Mouse (Mus musculus) cortical plate, adult 2 months (tissue): ENCODE data around the gene Plp2. TPM values are rescaled to one million over a fixed set of nuclear protein-coding genes. Genes with fewer than 3 reads are reported as not detected.
A peak's percentile ranks its signal among the peaks of the same experiment; 100 is the strongest.
"Not testable (repeated sequence)": the region's sequence is repeated elsewhere in the genome, so short reads cannot be mapped to it uniquely, and the experiment has no call there.

ENCODE experiments used
- H3K27ac ChIP-seq: fragments of 200-500 bp; 2 replicates; pipeline ENCODE4 v1.5.1; 2012; ENCODE audit warnings: low read length, control low read depth, inconsistent platforms; ENCODE audit not compliant: insufficient read depth
- H3K4me1 ChIP-seq: fragments of 200-500 bp; 2 replicates; pipeline ENCODE4 v1.6.1; 2011; ENCODE audit warnings: low read length; ENCODE audit not compliant: control insufficient read depth, insufficient read depth
- H3K4me3 ChIP-seq: fragments of 200-500 bp; 2 replicates; pipeline ENCODE4 v1.5.1; 2011; ENCODE audit warnings: mild to moderate bottlenecking, low read length, control low read depth; ENCODE audit not compliant: insufficient read depth
- CTCF ChIP-seq: fragments of 200-500 bp; IDR thresholded peaks from 2 replicates; pipeline ENCODE4 v1.5.1; 2011; ENCODE audit warnings: mild to moderate bottlenecking, control low read depth, low read length; ENCODE audit not compliant: insufficient read depth; ENCODE audit errors: extremely low read depth
- POLR2A ChIP-seq: fragments of 200-500 bp; IDR thresholded peaks from 2 replicates; pipeline ENCODE4 v1.6.1; 2011; ENCODE audit warnings: mild to moderate bottlenecking, low read length, control low read depth; ENCODE audit not compliant: insufficient read depth; ENCODE audit errors: extremely low read depth
- polyA plus RNA-seq: library from polyadenylated mRNA; depleted of rRNA; stranded (reverse); fragments of >200 nt; gene quantifications from 2 replicates; pipeline ENCODE4 v1.2.3, GENCODE M21; 2012; rRNA removed

Gene Plp2
- 14.5 and 16.3 TPM in 2 replicates for polyA plus RNA-seq

GRCm38 (mm10) chrX:7670921-7671623 is at the start of gene Plp2:
Gene Plp2 (minus strand): TSS chrX:7671390.
- TF ChIP-seq POLR2A (no peak), CTCF (no peak)
- Histone ChIP-seq H3K4me1 (no peaks in the 10 kb centered on the region), H3K4me3 (peak within 1 kb of the TSS; percentile 61), H3K27ac (0 out of 2 replicates have a peak within 1 kb of the TSS, but pooled peaks have one; percentile 36)

GRCm38 (mm10) chrX:7716058-7716457 is 44.9 kb upstream of the Plp2 start:
- H3K4me1 ChIP-seq, H3K4me3 ChIP-seq, H3K27ac ChIP-seq: not testable (repeated sequence)

GRCm38 (mm10) chrX:7714135-7714899 is 43.1 kb upstream of the Plp2 start, which contains the start of gene Wdr45:
Gene Wdr45 (plus strand): TSS chrX:7714333.
- peak within 1 kb of the TSS; percentile 52 for H3K27ac ChIP-seq

DNA sequence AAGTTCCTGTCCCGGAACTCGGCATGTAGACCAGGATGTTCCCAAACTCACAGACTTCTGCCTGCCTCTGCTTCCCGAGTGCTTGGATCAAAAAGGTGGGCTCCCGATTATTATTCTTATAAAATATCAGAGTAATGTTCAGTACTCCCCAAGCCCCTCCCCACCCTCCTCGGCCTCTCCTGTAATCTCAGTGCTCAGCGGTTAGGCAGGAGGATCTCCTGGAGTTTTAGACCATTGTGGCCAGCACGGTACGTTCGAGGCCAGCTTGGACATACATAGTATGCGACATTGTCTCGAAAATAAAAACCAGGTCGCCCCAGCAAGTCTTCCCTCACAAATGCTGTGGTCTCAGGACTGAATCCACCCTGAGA is 42.6 kb upstream of the Plp2 start:
- H3K4me1 ChIP-seq, H3K27ac ChIP-seq: not testable (repeated sequence)
- H3K4me3 ChIP-seq: peak overlapping the region; percentile 43

More at GRCm38 (mm10) chrX:7714135-7714899, 43.1 kb upstream of the Plp2 start, which contains the start of gene Wdr45:
- H3K4me1 ChIP-seq: not testable (repeated sequence)
- H3K4me3 ChIP-seq: peak within 1 kb of the TSS; percentile 43

- Histone ChIP-seq H3K27ac (no peak within 1 kb of the TSS), H3K4me1 (no peaks in the 10 kb centered on the region), H3K4me3 (peak within 1 kb of the TSS; percentile 70)
- no peak for TF ChIP-seq CTCF
- peak; percentile 68; the same call in 1 of the 2 replicates for TF ChIP-seq POLR2A
Measured at GRCm38 (mm10) chrX:7696954-7697381, 25.8 kb upstream of the Plp2 start, which contains the start of gene Gpkow. Gene Gpkow (plus strand): TSS chrX:7697131.

DNA sequence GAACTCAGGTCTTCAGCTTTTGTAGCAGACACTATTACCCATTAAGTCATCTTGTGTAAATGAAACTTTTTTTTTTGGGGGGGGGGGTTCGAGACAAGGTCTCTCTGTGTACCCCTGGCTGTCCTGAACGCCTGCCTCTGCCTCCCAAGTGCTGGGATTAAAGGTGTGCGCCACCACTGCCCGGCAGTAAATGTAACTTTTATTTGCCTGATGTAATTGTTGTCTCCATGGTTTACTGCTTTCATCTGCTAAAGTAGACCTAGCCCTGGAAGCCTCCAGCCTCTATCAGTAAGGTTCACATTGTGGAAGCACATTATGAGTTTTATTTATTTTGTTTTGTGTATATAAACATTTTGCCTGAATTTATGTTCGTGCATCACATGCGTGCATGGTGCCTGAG is 25.3 kb upstream of the Plp2 start:
- no peaks in the 10 kb centered on the region for H3K4me1 ChIP-seq
- no peak overlapping the region; the same call in 1 of the 2 replicates for H3K4me3 ChIP-seq
- TF ChIP-seq POLR2A (no peak), CTCF (no peak)
- no peak overlapping the region for H3K27ac ChIP-seq

DNA sequence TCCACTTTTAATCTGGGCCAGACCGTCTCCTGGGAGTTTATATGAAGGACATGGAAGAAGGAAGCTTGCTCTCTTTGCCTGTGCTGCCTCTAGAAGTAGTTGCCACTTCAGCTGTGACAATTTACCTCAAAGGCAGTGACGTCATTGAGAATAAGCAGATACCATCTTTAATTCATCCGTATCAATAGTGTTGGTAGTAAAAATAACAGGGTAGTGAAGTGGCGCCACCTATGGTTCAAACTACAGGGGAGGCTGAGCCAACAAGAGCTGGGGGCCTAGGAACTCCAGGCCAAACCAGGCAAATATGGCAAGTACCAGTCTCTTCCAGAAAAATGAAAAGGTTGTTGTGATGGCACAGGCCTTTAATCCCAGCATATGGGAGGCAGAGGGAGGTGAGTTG is 21.7 kb upstream of the Plp2 start:
- TF ChIP-seq CTCF (peak; percentile 24; the same call in 1 of the 2 replicates), POLR2A (no peak)

DNA sequence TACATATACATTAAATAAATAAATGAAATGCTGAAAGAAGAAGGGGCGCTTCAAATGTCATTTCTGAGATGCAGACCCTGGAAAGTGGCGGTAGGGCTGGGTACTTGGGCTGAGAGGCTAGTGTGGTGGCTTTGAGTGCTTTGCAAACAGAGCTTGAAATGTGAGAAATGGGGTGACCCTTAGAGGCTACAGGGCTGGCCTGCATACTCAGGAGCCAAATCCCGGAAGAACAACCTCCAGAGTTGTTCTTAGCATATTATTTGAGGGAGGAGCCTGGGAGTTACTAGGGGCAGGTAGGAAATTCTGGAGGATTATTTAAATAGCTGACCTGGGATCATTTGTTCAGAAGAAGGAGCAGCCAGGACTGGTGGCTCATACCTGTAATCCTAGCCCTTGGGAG is 19.3 kb upstream of the Plp2 start:
- Histone ChIP-seq H3K4me1 (no peaks in the 10 kb centered on the region), H3K4me3 (no peak overlapping the region), H3K27ac (no peak overlapping the region)
- TF ChIP-seq POLR2A (no peak), CTCF (no peak)

More for the DNA sequence above, 21.7 kb upstream of the Plp2 start:
- Histone ChIP-seq H3K4me3 (no peak overlapping the region), H3K27ac (no peak overlapping the region), H3K4me1 (no peaks in the 10 kb centered on the region)

GRCm38 (mm10) chrX:7688321-7688720 is 17.1 kb upstream of the Plp2 start:
- TF ChIP-seq POLR2A (no peak), CTCF (no peak)
- H3K4me3 ChIP-seq: no peak overlapping the region
- H3K27ac ChIP-seq: no peak overlapping the region
- no peaks in the 10 kb centered on the region for H3K4me1 ChIP-seq

DNA sequence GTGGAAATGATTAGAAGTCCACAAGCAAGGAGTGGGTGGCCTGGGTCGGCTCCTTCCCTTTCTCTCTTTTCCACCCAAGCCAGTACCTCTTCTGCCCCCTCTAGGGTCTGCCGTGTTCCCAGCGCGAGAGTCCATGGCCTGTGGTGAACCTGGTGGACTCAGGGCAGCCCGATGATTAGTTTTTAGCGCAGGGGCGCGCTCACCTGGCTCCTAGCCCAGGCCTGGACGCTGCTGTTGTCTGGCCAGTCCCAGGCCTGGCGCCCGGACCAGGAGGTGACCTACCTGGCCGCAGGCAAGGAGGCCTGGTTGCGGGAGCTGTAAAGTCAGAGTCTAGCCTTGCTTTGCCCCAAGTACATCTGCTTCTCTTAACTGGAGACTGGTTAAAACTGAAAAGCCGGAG is 9.7 kb upstream of the Plp2 start, which contains the start of gene Magix:
Magix (minus strand) TSS at position 388 of the 400 bp plus-strand sequence.
- TF ChIP-seq CTCF (no peak), POLR2A (no peak)
- H3K27ac ChIP-seq: no peak within 1 kb of the TSS; the same call in 1 of the 2 replicates
- H3K4me1 ChIP-seq: no peaks in the 10 kb centered on the region
- no peak within 1 kb of the TSS for H3K4me3 ChIP-seq
